Mouse (Mus musculus) activated CD4-positive, CD25-positive, alpha-beta regulatory T cell (primary cell): ENCODE measurements around the gene Vwce. TPM values are rescaled to one million over a fixed set of nuclear protein-coding genes. Genes with fewer than 3 reads are reported as not detected.

Experiments
- polyA plus RNA-seq, 2 experiments: library from polyadenylated mRNA; unstranded; fragments of 100-300 nt; shearing (Covaris generic); gene quantifications; one replicate each; pipeline ENCODE4 v1.2.1; 2017

Gene Vwce
- polyA plus RNA-seq = under 1 TPM in 1 of 2 experiments, not detected in 1; 0.38 TPM

DNA sequence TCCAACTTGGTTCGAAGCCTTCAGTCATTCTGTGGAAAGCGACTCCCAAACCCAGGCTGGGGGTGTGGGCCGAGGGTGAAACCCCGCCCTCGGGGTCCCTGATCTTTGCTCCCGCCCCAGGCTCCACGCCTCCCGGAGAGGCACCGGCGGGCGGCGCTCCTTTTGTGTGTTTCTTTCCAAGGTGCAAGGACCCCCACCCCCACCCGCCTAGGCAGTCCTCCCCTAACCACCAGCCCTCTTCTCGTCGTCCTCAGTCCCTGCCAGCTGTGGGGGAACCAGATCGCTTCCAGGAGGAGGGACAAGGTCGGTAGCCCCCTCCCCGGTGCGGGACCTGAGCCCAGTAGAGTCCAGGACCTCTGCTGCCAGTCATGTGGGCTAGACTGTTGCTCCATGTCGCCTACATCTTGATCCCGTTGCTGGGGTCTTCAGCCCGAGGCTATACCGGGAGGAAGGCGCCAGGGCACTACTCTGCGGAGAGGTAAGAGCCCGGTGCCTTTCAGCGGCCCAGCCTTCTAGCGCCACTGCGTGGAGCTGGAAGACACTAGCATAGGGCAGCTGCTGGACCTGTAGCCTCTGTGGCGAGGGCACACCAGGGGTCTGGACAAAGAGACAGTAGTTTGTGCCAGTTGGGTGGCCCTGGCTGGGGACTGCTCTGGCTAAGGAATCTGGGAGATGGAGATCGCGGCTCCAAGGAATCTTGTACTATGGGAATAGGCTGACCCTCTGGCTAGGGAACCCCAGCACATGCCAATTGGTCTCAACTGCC, at the start of gene Vwce:
TSS of gene Vwce (plus strand) at position 108 of the 766 bp plus-strand sequence.

DNA sequence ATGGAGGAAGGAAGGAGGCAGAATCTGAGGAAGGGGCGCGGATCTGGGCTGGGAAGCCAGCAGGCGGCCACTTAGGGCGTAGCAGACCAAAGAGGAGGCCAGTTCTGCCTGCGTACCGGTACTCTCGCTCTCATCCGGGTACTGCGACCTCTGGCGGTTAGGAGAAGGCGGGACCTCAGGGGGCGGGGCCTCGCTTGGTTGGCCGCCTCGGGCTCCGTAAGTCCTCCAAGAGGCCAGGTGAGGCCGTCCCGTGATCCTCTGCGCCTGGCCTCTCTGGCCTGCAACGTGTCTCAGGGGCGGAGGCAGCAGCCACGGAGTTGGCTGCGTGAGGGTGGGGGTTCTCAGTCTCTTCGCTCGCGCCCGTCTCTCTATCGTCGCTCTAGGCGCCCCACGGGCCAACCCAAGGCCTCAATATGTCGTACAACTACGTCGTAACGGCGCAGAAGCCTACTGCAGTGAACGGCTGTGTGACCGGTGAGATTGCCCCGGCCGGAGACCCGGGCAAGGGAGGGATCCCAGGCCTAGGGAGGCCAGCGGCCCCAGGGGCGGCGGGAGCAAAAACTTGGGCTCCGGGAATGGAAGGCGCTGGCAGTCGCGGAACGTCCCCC, 28.6 kb upstream of the Vwce start, which contains the start of the genes Ddb1 and Tkfc:
TSS of gene Ddb1 (plus strand) at position 35 of the 608 bp plus-strand sequence.
TSS of gene Tkfc (minus strand) at position 362 of the 608 bp plus-strand sequence.

DNA sequence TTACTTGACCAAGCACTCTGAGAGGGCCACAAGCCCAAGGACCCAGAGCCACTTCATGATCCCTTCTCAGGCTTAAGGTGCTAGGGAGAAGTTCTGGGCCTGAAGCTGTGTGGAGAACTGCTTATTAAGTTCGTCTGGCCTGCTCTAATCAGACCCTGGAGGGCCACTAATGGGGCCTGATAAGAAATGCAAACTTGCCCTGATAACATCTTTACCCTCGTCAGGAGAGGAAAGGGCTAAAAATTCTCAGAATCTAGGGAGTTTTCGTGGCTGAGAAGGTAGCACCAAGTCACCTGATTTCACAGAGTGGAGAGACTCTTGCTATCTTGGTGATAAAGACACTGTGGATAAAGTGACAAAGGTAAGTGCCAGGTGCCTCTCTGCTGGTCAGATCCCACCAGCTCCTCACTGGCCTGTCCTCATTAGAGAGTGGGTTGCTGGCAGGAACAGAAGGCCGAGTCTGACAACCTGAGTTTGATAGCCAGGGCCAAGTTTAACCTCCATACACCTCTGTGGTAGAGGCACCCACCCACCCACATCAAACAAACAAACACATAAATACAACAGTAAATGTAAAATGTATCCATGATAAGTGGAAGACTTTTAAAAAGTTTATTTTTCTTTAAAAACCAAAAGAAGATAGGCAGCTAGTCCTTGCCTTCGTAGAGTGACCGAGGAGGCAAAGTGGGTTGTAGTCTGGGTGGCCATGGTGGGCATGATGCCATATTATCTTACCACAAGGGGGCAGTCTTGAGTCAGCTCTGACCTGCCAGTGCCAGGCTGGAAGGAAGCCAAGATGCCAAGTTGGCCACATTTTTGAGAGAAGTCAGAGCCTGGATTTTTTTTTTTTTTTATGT, 44.1 kb downstream of the Vwce start, which contains the start of gene Pga5:
TSS of gene Pga5 (minus strand) at position 157 of the 857 bp plus-strand sequence.

DNA sequence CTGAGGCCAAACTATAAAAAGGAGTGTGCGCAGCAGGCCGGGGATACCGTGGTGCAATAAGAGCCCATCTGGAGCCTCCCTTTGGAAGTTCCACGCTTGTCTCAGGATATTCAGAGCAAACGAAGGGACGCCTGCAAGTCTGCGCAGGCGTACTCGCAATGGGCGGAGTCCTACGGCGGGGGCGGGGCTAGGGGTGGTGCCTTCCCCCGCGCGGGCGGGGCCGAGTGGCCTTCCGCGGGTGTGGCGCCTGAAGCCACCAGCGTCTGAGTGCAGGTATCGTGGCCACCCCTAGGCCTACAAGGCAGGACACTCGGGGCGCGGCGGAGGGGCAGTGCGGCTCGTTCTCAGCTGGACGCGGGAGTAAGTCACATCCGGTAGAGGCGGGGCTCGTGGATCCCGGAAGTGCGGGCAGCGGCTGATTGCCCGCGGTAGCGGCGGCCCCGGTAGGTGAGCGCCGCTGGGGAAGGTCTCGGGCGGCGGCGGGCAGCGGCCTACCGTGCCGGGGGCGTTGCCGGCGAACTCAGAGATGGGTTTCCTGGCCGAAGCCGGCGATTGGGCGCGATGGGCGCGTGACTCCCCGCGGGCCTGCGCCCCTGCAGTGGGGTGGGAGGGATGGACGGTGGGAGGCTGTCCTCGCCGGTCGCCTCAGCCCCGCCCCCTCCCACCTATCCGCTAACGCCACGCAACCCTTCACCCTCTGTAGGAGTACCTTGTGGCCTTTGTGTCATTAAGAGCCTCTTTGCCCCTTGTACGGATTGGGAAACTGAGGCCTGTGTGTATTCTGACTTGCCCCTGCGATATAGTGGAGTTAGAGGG, 54.7 kb downstream of the Vwce start, which contains the start of gene Vps37c:
TSS of gene Vps37c (plus strand) at position 199 of the 816 bp plus-strand sequence.

Other genes with a start within 250 kb of the Vwce start
- under 1 TPM in 1 of 2 experiments, not detected in 1; 0.17 TPM for gene Syt7, start 245.1 kb upstream of the Vwce start, polyA plus RNA-seq
- not detected for gene Lrrc10b, start 176.7 kb upstream of the Vwce start, polyA plus RNA-seq
- under 1 TPM in 1 of 2 experiments, not detected in 1; 0.17 TPM for gene Ppp1r32, start 151.3 kb upstream of the Vwce start, polyA plus RNA-seq
- 10 to 100 TPM; 29.3 to 29.9 TPM for gene Cpsf7, start 108.9 kb upstream of the Vwce start, polyA plus RNA-seq
- gene Sdhaf2, start 108.1 kb upstream of the Vwce start, polyA plus RNA-seq = 10 to 100 TPM; 81.5 to 85.0 TPM
- gene Tmem216, start 78.0 kb upstream of the Vwce start, polyA plus RNA-seq = 1 to 10 TPM; 6.3 to 8.8 TPM
- 10 to 100 TPM; 27.3 to 45.9 TPM for gene Cyb561a3, start 57.0 kb upstream of the Vwce start, polyA plus RNA-seq
- gene Tmem138, start 56.9 kb upstream of the Vwce start, polyA plus RNA-seq = 10 to 100 TPM; 13.4 to 17.6 TPM
- gene Ddb1, start 28.9 kb upstream of the Vwce start, polyA plus RNA-seq = 100 to 1,000 TPM; 120 to 148 TPM
- gene Tkfc, start 28.6 kb upstream of the Vwce start, polyA plus RNA-seq = 10 to 100 TPM in 1 of 2 experiments, 1 to 10 TPM in 1; 8.9 to 11.9 TPM
- gene Pga5, start 43.9 kb downstream of the Vwce start, polyA plus RNA-seq = not detected
- 10 to 100 TPM; 19.3 to 24.5 TPM for gene Vps37c, start 54.5 kb downstream of the Vwce start, polyA plus RNA-seq
- 100 to 1,000 TPM; 458 to 705 TPM for gene Cd5, start 104.8 kb downstream of the Vwce start, polyA plus RNA-seq
- 100 to 1,000 TPM; 369 to 700 TPM for gene Cd6, start 195.8 kb downstream of the Vwce start, polyA plus RNA-seq
- 1 to 10 TPM; 1.7 to 4.7 TPM for gene Slc15a3, start 205.5 kb downstream of the Vwce start, polyA plus RNA-seq
- 1 to 10 TPM in 1 of 2 experiments, under 1 TPM in 1; 0.15 to 1.2 TPM for gene Tmem132a, start 235.7 kb downstream of the Vwce start, polyA plus RNA-seq
- gene Tmem109, start 247.8 kb downstream of the Vwce start, polyA plus RNA-seq = 10 to 100 TPM; 34.1 to 48.5 TPM